Mouse (Mus musculus) mouse embryonic stem cell (cell line): ENCODE data around the gene Olfr288.

Experiments
- in situ Hi-C, 2 experiments: fragments of 300-500 bp; cut with MboI; formaldehyde crosslinking; loops; 1 replicate in 1 of 2; 3 replicates in 1 of 2; pipeline ENCODE4 v1.14.3; 2019 to 2020; ENCODE audit warnings: low sequenced_read_pairs in 2 of 2, low pct_unique_long_range_greater_than_20kb in 1 of 2, mixed read lengths in 1 of 2; ENCODE audit not compliant: unreplicated experiment in 1 of 2

The Olfr288 gene

DNA sequence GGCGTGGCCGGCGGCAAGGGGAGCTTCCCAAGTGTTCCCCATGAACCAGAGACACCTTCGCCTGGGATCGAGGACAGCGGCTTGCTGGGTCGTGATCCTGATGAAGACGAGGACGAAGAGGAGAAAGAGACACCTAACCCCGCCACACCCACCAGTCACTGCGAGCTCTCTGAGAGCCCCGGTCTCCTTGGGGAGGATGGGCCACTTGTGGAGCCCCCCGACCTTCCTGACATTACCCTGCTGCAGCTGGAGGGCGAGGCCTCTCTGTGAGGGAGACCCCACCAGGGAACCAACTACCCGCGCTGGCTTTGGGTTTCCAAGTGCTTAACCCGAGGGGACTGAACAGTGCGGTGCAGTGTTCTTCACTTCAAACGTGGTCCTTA, 26.7 kb downstream of the Olfr288 start:
- in situ Hi-C loops = loop anchor here in 1 of 2 experiments (25.0 kb wide), 1 partner anchor 306 kb away; no protein-coding TSS in a partner anchor

DNA sequence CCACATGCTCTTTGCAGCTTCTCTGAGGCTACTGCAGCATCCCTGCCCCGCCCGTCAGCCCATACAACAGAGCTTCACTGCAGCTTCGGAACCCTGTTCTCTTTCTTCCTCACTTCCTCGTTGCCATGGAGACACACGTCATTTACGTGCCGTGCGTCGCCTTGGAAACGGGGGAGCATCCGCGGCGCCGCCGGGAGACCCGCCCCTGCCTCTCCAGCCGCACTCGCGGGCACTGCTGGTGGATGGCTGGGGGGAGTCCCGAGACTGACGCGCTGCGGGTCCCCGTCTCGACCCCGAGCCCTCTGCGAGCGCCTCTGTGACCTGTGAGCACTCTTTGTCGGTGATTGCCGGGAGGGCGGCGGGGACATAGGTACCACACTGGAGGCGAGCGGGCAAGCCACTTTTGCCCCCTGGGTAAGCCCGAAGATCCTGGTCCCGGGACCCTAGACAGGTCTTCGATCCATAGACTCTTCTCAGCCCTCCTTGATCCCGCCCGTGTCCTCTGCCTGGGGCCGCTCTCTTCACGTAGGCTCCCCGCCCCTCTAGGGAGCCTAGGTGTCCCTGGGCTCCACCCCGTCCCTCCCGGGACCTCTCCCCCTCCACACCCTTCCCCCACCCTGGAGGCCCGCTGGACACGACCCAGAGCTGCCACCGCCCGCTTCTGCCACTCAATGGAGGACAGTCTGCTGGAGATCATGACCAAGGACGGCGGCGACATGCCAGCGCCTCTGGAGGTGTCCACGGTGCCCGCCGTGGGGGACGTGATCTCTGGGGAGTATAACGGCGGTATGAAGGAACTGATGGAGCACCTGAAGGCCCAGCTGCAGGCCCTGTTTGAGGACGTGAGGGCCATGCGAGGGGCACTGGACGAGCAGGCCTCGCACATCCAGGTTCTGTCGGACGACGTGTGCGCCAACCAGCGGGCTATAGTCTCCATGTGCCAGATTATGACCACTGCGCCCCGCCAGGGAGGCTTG, 27.4 kb downstream of the Olfr288 start:
- in situ Hi-C loops = loop anchor here in 1 of 2 experiments (25.0 kb wide), 1 partner anchor 306 kb away; no protein-coding TSS in a partner anchor

- in situ Hi-C loops = loop anchor here in 1 of 2 experiments (25.0 kb wide), 1 partner anchor 305 kb away; no protein-coding TSS in a partner anchor
Measured at GRCm38 (mm10) chr15:98166963-98167644, 28.2 kb downstream of the Olfr288 start, which contains the start of gene Ccdc184. Gene Ccdc184 (plus strand): TSS chr15:98167158.

GRCm38 (mm10) chr15:98165525-98165924, 29.8 kb downstream of the Olfr288 start, which contains the start of gene Asb8:
Gene Asb8 (minus strand): TSS chr15:98165625.
- in situ Hi-C loops = loop anchor here in 1 of 2 experiments (25.0 kb wide), 1 partner anchor 303 kb away; no protein-coding TSS in a partner anchor

DNA sequence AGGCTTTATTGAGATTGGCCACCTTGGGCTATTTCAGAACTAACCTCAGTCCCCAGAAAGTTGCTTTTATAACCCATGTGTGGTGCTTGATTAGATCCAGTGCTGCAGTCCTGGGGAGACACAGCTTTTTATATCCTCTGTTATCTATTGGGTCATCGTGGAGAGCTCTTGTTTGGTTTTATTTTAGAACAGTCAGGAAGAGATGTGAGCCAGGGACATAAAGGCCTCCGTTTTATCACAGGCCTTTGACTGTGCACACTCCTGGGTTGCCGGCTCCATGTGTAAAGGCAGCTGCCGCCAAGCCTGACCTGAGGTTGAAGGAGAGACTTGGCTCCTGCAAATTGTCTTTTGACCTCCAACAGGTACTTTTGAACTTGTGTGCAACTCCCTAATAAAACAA, 32.8 kb downstream of the Olfr288 start:
- in situ Hi-C loops = loop anchor here in 1 of 2 experiments (25.0 kb wide), 1 partner anchor 300 kb away; no protein-coding TSS in a partner anchor

DNA sequence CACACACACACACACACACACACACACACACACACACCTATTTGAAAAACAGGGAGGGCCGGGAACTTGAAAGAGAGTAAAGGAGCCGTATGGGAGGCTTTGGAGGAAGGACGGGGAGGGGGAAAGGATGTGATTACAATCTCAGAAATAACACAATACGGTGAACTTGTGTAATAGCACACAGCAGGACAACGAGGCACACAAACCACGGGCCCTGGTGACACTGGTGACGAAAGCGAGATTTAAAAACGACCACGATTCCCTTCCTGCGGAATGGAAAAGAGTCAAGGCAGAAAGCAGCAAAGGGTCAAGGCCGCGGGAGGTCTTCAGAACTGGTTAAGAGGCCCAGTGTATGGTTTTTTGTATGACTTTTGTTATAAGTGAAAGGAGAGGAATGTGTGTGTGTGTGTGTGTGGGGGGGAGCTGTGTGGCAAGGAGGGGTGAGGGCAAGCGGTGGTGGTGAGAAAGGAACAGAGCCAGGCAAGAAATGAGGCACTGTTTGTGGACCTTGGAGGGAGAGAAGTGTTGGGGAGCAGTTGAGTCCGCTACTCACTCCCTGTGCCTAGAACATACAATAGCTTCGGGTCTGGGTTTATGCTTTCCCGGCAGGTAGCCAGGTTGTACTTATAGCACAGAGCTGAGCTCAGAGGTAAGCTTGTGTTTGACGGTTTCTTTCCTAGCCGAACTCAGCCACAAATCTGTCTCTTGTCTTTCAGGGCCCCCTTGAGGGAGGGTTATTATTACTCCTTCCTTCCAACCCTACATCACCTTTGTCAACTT, 34.1 kb downstream of the Olfr288 start:
- in situ Hi-C loops = loop anchor here in 1 of 2 experiments (25.0 kb wide), 1 partner anchor 299 kb away; no protein-coding TSS in a partner anchor

GRCm38 (mm10) chr15:98157253-98157652, 38.1 kb downstream of the Olfr288 start:
- in situ Hi-C loops = loop anchor here in 1 of 2 experiments (25.0 kb wide), 1 partner anchor 295 kb away; no protein-coding TSS in a partner anchor

GRCm38 (mm10) chr15:98155944-98156343, 39.4 kb downstream of the Olfr288 start:
- in situ Hi-C loops = loop anchor here in 1 of 2 experiments (25.0 kb wide), 1 partner anchor 294 kb away; no protein-coding TSS in a partner anchor

DNA sequence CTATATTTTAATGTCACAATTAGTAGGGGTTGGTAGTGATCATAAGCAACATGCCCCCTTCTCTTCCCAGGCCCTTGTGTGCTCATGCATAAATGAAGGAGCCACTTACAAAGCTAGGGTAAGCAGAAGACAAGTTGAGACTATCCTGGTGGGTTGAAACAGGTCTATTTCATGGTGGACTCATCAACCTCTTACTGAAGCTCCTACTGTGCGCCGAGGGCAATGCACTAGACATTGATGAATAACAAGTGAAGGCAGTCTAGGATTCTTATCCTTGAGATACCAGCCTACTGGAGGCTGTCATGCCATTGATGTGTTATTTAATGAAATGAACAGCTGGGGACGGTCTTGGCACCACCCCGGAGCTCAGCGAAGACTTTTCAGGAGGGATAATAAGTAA, 40.1 kb downstream of the Olfr288 start:
- in situ Hi-C loops = loop anchor here in 1 of 2 experiments (25.0 kb wide), 1 partner anchor 293 kb away; no protein-coding TSS in a partner anchor

GRCm38 (mm10) chr15:98154631-98155030, 40.7 kb downstream of the Olfr288 start:
- in situ Hi-C loops = loop anchor here in 1 of 2 experiments (25.0 kb wide), 1 partner anchor 292 kb away; no protein-coding TSS in a partner anchor

- in situ Hi-C loops = loop anchor here in 1 of 2 experiments (25.0 kb wide), 1 partner anchor 292 kb away; no protein-coding TSS in a partner anchor
Measured at GRCm38 (mm10) chr15:98154146-98154545, 41.2 kb downstream of the Olfr288 start.

GRCm38 (mm10) chr15:98153625-98154024, 41.7 kb downstream of the Olfr288 start:
- in situ Hi-C loops = loop anchor here in 1 of 2 experiments (25.0 kb wide), 1 partner anchor 291 kb away; no protein-coding TSS in a partner anchor

GRCm38 (mm10) chr15:98152916-98153315, 42.4 kb downstream of the Olfr288 start:
- in situ Hi-C loops = loop anchor here in 1 of 2 experiments (25.0 kb wide), 1 partner anchor 291 kb away; no protein-coding TSS in a partner anchor

GRCm38 (mm10) chr15:98149166-98149602, 46.2 kb downstream of the Olfr288 start:
- in situ Hi-C loops = no loop called here

- in situ Hi-C loops = no loop called here
Measured at GRCm38 (mm10) chr15:98148356-98148755, 47.0 kb downstream of the Olfr288 start.

GRCm38 (mm10) chr15:98145559-98146181, 49.7 kb downstream of the Olfr288 start:
- in situ Hi-C loops = no loop called here
